Mouse (Mus musculus): ENCODE data around the gene Klk11. TPM values are rescaled to one million over a fixed set of nuclear protein-coding genes. Genes with fewer than 3 reads are reported as not detected.

Gene Klk11
- polyA plus RNA-seq, 1 experiment, result not detected

- H3K4me3 ChIP-seq (ENCODE audit: insufficient read depth, poor library complexity, severe bottlenecking), result no peak overlapping the region
- no peaks in the 10 kb centered on the region for H3K36me3 ChIP-seq (ENCODE audit: control insufficient read depth, insufficient read depth)
- H3ac ChIP-seq (ENCODE audit: control insufficient read depth, insufficient read length, low read depth), result no peak overlapping the region
- no peak for TF ChIP-seq MYOD1 (IDR thresholded peaks at IDR 0.05; ENCODE audit: control insufficient read depth, insufficient read length, low read depth)
- TF ChIP-seq CTCF (IDR thresholded peaks at IDR 0.05; ENCODE audit: control insufficient read depth, insufficient read depth, insufficient read length), result no peak
- TF ChIP-seq MYOG (IDR thresholded peaks at IDR 0.05; ENCODE audit: control insufficient read depth, extremely low read depth, insufficient read length), result no peak
- no peak for TF ChIP-seq MAX (IDR thresholded peaks at IDR 0.05)
- no peak for TF ChIP-seq CEBPB (IDR thresholded peaks at IDR 0.05; ENCODE audit: low read depth)
- no peak for TF ChIP-seq FOSL1 (IDR thresholded peaks at IDR 0.05; ENCODE audit: insufficient read depth, low read length, poor library complexity, severe bottlenecking)
- TF ChIP-seq USF1 (IDR thresholded peaks at IDR 0.05; ENCODE audit: low read depth), result no peak
- H3K27me3 ChIP-seq (ENCODE audit: control insufficient read depth, insufficient read depth, insufficient read length), result no peaks in the 10 kb centered on the region
- no peaks in the 10 kb centered on the region for H3K79me3 ChIP-seq (ENCODE audit: low read depth)
- no peaks in the 10 kb centered on the region for H3K79me2 ChIP-seq (ENCODE audit: control insufficient read depth, insufficient read depth)
Measured at GRCm38 (mm10) chr7:43781541-43781940, 7.1 kb downstream of the Klk11 start.

GRCm38 (mm10) chr7:43782275-43783265 is 8.2 kb downstream of the Klk11 start:
- Histone ChIP-seq H3K36me3 (ENCODE audit: control insufficient read depth, insufficient read depth) (no peaks in the 10 kb centered on the region), H3K79me2 (ENCODE audit: control insufficient read depth, insufficient read depth) (no peaks in the 10 kb centered on the region), H3K79me3 (ENCODE audit: low read depth) (no peaks in the 10 kb centered on the region), H3K4me3 (ENCODE audit: insufficient read depth, poor library complexity, severe bottlenecking) (no peak overlapping the region), H3ac (ENCODE audit: control insufficient read depth, insufficient read length, low read depth) (no peak overlapping the region), H3K27me3 (ENCODE audit: control insufficient read depth, insufficient read depth, insufficient read length) (no peaks in the 10 kb centered on the region)
- no peak for TF ChIP-seq CEBPB (IDR thresholded peaks at IDR 0.05; ENCODE audit: low read depth)
- peak; percentile 64 for TF ChIP-seq CTCF (IDR thresholded peaks at IDR 0.05; ENCODE audit: control insufficient read depth, insufficient read depth, insufficient read length)

GRCm38 (mm10) chr7:43785286-43785685 is 10.9 kb downstream of the Klk11 start:
- Histone ChIP-seq H3K27me3 (ENCODE audit: control insufficient read depth, insufficient read depth, insufficient read length) (no peaks in the 10 kb centered on the region), H3K79me2 (ENCODE audit: control insufficient read depth, insufficient read depth) (no peaks in the 10 kb centered on the region), H3K4me3 (ENCODE audit: insufficient read depth, poor library complexity, severe bottlenecking) (no peak overlapping the region), H3K79me3 (ENCODE audit: low read depth) (no peaks in the 10 kb centered on the region), H3ac (ENCODE audit: control insufficient read depth, insufficient read length, low read depth) (no peak overlapping the region), H3K36me3 (ENCODE audit: control insufficient read depth, insufficient read depth) (no peaks in the 10 kb centered on the region)
- TF ChIP-seq MAX (IDR thresholded peaks at IDR 0.05), result no peak

- peak; percentile 47 for TF ChIP-seq FOSL1 (IDR thresholded peaks at IDR 0.05; ENCODE audit: insufficient read depth, low read length, poor library complexity, severe bottlenecking)
- TF ChIP-seq MYOG (IDR thresholded peaks at IDR 0.05; ENCODE audit: control insufficient read depth, extremely low read depth, insufficient read length), result no peak
- no peaks in the 10 kb centered on the region for H3K79me2 ChIP-seq (ENCODE audit: control insufficient read depth, insufficient read depth)
Measured at GRCm38 (mm10) chr7:43788096-43788495, 13.7 kb downstream of the Klk11 start.

GRCm38 (mm10) chr7:43789295-43789694 is 14.9 kb downstream of the Klk11 start:
- no peaks in the 10 kb centered on the region for H3K79me2 ChIP-seq (ENCODE audit: control insufficient read depth, insufficient read depth)
- no peaks in the 10 kb centered on the region for H3K36me3 ChIP-seq (ENCODE audit: control insufficient read depth, insufficient read depth)
- H3ac ChIP-seq (ENCODE audit: control insufficient read depth, insufficient read length, low read depth), result no peak overlapping the region
- TF ChIP-seq CEBPB (IDR thresholded peaks at IDR 0.05; ENCODE audit: low read depth) (no peak), MAX (IDR thresholded peaks at IDR 0.05) (no peak), USF1 (IDR thresholded peaks at IDR 0.05; ENCODE audit: low read depth) (no peak), MYOG (IDR thresholded peaks at IDR 0.05; ENCODE audit: control insufficient read depth, extremely low read depth, insufficient read length) (no peak), CTCF (IDR thresholded peaks at IDR 0.05; ENCODE audit: control insufficient read depth, insufficient read depth, insufficient read length) (no peak), FOSL1 (IDR thresholded peaks at IDR 0.05; ENCODE audit: insufficient read depth, low read length, poor library complexity, severe bottlenecking) (no peak), MYOD1 (IDR thresholded peaks at IDR 0.05; ENCODE audit: control insufficient read depth, insufficient read length, low read depth) (no peak)
- no peak overlapping the region for H3K4me3 ChIP-seq (ENCODE audit: insufficient read depth, poor library complexity, severe bottlenecking)
- no peaks in the 10 kb centered on the region for H3K27me3 ChIP-seq (ENCODE audit: control insufficient read depth, insufficient read depth, insufficient read length)
- H3K79me3 ChIP-seq (ENCODE audit: low read depth), result no peaks in the 10 kb centered on the region

More at GRCm38 (mm10) chr7:43788096-43788495, 13.7 kb downstream of the Klk11 start:
- no peaks in the 10 kb centered on the region for H3K79me3 ChIP-seq (ENCODE audit: low read depth)
- H3K27me3 ChIP-seq (ENCODE audit: control insufficient read depth, insufficient read depth, insufficient read length), result no peaks in the 10 kb centered on the region
- H3K36me3 ChIP-seq (ENCODE audit: control insufficient read depth, insufficient read depth), result no peaks in the 10 kb centered on the region
- H3K4me3 ChIP-seq (ENCODE audit: insufficient read depth, poor library complexity, severe bottlenecking), result no peak overlapping the region
- H3ac ChIP-seq (ENCODE audit: control insufficient read depth, insufficient read length, low read depth), result no peak overlapping the region

GRCm38 (mm10) chr7:43791591-43791990 is 17.2 kb downstream of the Klk11 start, which contains the start of gene Klk9:
Klk9 (plus strand) TSS chr7:43791891.
- no peak within 1 kb of the TSS for H3K4me3 ChIP-seq (ENCODE audit: insufficient read depth, poor library complexity, severe bottlenecking)
- no peak within 1 kb of the TSS for H3ac ChIP-seq (ENCODE audit: control insufficient read depth, insufficient read length, low read depth)
- no peaks in the 10 kb centered on the region for H3K27me3 ChIP-seq (ENCODE audit: control insufficient read depth, insufficient read depth, insufficient read length)
- H3K79me2 ChIP-seq (ENCODE audit: control insufficient read depth, insufficient read depth), result no peaks in the 10 kb centered on the region
- no peaks in the 10 kb centered on the region for H3K79me3 ChIP-seq (ENCODE audit: low read depth)
- no peaks in the 10 kb centered on the region for H3K36me3 ChIP-seq (ENCODE audit: control insufficient read depth, insufficient read depth)
- TF ChIP-seq CTCF (IDR thresholded peaks at IDR 0.05; ENCODE audit: control insufficient read depth, insufficient read depth, insufficient read length) (no peak), FOSL1 (IDR thresholded peaks at IDR 0.05; ENCODE audit: insufficient read depth, low read length, poor library complexity, severe bottlenecking) (no peak), CEBPB (IDR thresholded peaks at IDR 0.05; ENCODE audit: low read depth) (no peak)

All from C2C12 (cell line).